Mouse (Mus musculus): ENCODE data around the gene Aff2. TPM values are rescaled to one million over a fixed set of nuclear protein-coding genes. Genes with fewer than 3 reads are reported as not detected.

Gene Aff2
- polyA plus RNA-seq, 1 experiment from 2014 or later, result 8.9 TPM

- Histone ChIP-seq H3K4me2 (ENCODE audit: low read depth, low read length) (no peak overlapping the region), H3K36me3 (replicated peaks; ENCODE audit: control insufficient read depth, insufficient read depth, low read depth, low read length) (no peaks in the 10 kb centered on the region), H3K27ac (replicated peaks; ENCODE audit: low read depth, low read length) (no peak overlapping the region), H3K27me3 (ENCODE audit: control insufficient read depth, insufficient read depth, low read length) (no peaks in the 10 kb centered on the region), H3K4me1 (ENCODE audit: control insufficient read depth, insufficient read depth, low read length) (no peaks in the 10 kb centered on the region), H3K9me3 (replicated peaks; ENCODE audit: control insufficient read depth, low read length) (no peaks in the 10 kb centered on the region), H3K4me3 (ENCODE audit: low read depth, low read length) (no peak overlapping the region), H3K9ac (replicated peaks; ENCODE audit: low read length) (no peak overlapping the region)
- 47% methylated on average over 1 of the region's 1 CpGs for WGBS
- ATAC-seq (replicated peaks; ENCODE audit: insufficient number of reproducible peaks, low FRiP score, low TSS enrichment, low read depth), result no peak
- peak; percentile 17 for DNase-seq (ENCODE audit: low spot score)
These were observed 29.6 kb downstream of the Aff2 start for GRCm38 (mm10) chrX:69389738-69390137.

GRCm38 (mm10) chrX:69415043-69415442, 54.9 kb downstream of the Aff2 start:
- 59% methylated on average over 1 of the region's 1 CpGs for WGBS
- no peak for ATAC-seq (replicated peaks; ENCODE audit: insufficient number of reproducible peaks, low FRiP score, low TSS enrichment, low read depth)
- no peak overlapping the region for H3K27ac ChIP-seq (replicated peaks; ENCODE audit: low read depth, low read length)
- no peaks in the 10 kb centered on the region for H3K9me3 ChIP-seq (replicated peaks; ENCODE audit: control insufficient read depth, low read length)
- no peaks in the 10 kb centered on the region for H3K27me3 ChIP-seq (ENCODE audit: control insufficient read depth, insufficient read depth, low read length)
- no peak overlapping the region for H3K4me3 ChIP-seq (ENCODE audit: low read depth, low read length)
- no peak overlapping the region for H3K9ac ChIP-seq (replicated peaks; ENCODE audit: low read length)
- H3K4me1 ChIP-seq (ENCODE audit: control insufficient read depth, insufficient read depth, low read length), result no peaks in the 10 kb centered on the region
- no peaks in the 10 kb centered on the region for H3K36me3 ChIP-seq (replicated peaks; ENCODE audit: control insufficient read depth, insufficient read depth, low read depth, low read length)
- H3K4me2 ChIP-seq (ENCODE audit: low read depth, low read length), result no peak overlapping the region
- DNase-seq (ENCODE audit: low spot score), result no peak

DNA sequence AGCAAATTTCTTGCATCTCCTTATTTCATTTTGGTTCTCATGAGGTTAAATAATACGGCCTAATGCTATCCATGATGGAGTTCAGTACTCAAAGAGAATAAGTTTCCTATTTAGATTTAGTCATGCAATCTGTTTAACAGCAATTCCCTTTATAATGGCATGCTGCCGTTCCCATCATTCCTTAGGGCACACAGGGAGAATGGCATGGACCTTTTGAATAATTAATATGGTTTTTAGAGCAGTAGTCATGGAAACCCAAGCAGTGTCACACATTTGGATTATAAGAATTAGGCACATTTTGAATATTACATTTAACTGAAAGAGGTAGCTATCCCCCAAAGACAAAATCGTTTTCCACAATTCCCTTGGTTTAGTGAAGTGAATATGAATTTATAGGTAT, 78.3 kb downstream of the Aff2 start:
- no peak for ATAC-seq (replicated peaks; ENCODE audit: insufficient number of reproducible peaks, low FRiP score, low TSS enrichment, low read depth)
- H3K27ac ChIP-seq (replicated peaks; ENCODE audit: low read depth, low read length), result no peak overlapping the region
- H3K4me3 ChIP-seq (ENCODE audit: low read depth, low read length), result no peak overlapping the region
- 77% methylated on average over 3 of the region's 3 CpGs for WGBS
- H3K4me1 ChIP-seq (ENCODE audit: control insufficient read depth, insufficient read depth, low read length), result no peaks in the 10 kb centered on the region
- no peaks in the 10 kb centered on the region for H3K36me3 ChIP-seq (replicated peaks; ENCODE audit: control insufficient read depth, insufficient read depth, low read depth, low read length)
- no peaks in the 10 kb centered on the region for H3K9me3 ChIP-seq (replicated peaks; ENCODE audit: control insufficient read depth, low read length)
- no peak overlapping the region for H3K4me2 ChIP-seq (ENCODE audit: low read depth, low read length)
- no peak overlapping the region for H3K9ac ChIP-seq (replicated peaks; ENCODE audit: low read length)
- no peak for DNase-seq (ENCODE audit: low spot score)
- H3K27me3 ChIP-seq (ENCODE audit: control insufficient read depth, insufficient read depth, low read length), result no peaks in the 10 kb centered on the region

DNA sequence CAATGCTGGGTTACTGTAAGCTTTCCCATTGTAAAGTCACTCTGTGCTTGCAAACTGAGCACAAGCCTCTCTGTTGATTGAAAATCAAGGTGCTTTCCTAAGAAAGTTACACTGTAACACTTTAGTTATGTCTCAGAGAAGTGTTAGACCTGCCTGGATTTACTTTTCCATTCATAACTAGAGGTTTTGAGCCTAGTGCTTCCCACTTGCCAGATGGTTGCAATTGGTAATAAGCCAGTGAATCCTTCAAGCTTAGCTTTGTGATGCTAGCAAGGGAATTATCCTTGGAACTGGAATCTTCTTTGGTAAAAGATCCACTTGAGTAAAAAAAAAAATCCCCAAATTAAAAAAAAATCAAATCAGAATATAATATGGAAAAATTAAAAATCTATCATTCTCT, 81.8 kb downstream of the Aff2 start:
- H3K9ac ChIP-seq (replicated peaks; ENCODE audit: low read length), result no peak overlapping the region
- H3K9me3 ChIP-seq (replicated peaks; ENCODE audit: control insufficient read depth, low read length), result no peaks in the 10 kb centered on the region
- H3K36me3 ChIP-seq (replicated peaks; ENCODE audit: control insufficient read depth, insufficient read depth, low read depth, low read length), result no peaks in the 10 kb centered on the region
- H3K4me3 ChIP-seq (ENCODE audit: low read depth, low read length), result no peak overlapping the region
- H3K27ac ChIP-seq (replicated peaks; ENCODE audit: low read depth, low read length), result no peak overlapping the region
- no peak overlapping the region for H3K4me2 ChIP-seq (ENCODE audit: low read depth, low read length)
- no peaks in the 10 kb centered on the region for H3K27me3 ChIP-seq (ENCODE audit: control insufficient read depth, insufficient read depth, low read length)
- H3K4me1 ChIP-seq (ENCODE audit: control insufficient read depth, insufficient read depth, low read length), result no peaks in the 10 kb centered on the region
- ATAC-seq (replicated peaks; ENCODE audit: insufficient number of reproducible peaks, low FRiP score, low TSS enrichment, low read depth) (no peak), DNase-seq (ENCODE audit: low spot score) (no peak)

DNA sequence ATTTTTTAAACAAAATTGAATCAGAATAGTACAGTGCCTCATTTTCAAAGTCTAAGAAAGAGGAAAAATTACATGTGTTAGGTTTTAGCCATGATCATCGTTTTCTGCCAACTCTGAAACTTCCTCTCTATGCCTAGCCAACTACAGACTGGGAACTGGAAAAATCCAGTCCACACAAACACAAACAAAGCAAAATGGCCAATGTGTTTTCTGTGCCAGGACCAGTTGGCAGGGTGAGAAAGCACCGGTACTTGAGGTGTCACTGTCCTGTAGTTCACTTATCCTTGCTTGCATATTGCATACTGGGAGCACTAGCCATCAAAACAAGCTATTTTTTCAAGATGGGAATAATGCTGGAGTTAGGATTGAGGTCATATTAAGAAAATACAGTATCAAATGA, 100.8 kb downstream of the Aff2 start:
- Histone ChIP-seq H3K36me3 (replicated peaks; ENCODE audit: control insufficient read depth, insufficient read depth, low read depth, low read length) (no peaks in the 10 kb centered on the region), H3K4me3 (ENCODE audit: low read depth, low read length) (no peak overlapping the region), H3K4me1 (ENCODE audit: control insufficient read depth, insufficient read depth, low read length) (no peaks in the 10 kb centered on the region), H3K27ac (replicated peaks; ENCODE audit: low read depth, low read length) (no peak overlapping the region), H3K9ac (replicated peaks; ENCODE audit: low read length) (no peak overlapping the region), H3K4me2 (ENCODE audit: low read depth, low read length) (no peak overlapping the region), H3K27me3 (ENCODE audit: control insufficient read depth, insufficient read depth, low read length) (no peaks in the 10 kb centered on the region), H3K9me3 (replicated peaks; ENCODE audit: control insufficient read depth, low read length) (no peaks in the 10 kb centered on the region)
- ATAC-seq (replicated peaks; ENCODE audit: insufficient number of reproducible peaks, low FRiP score, low TSS enrichment, low read depth), result no peak
- no peak for DNase-seq (ENCODE audit: low spot score)
- WGBS, result 84% methylated on average over 2 of the region's 2 CpGs

- ATAC-seq (replicated peaks; ENCODE audit: insufficient number of reproducible peaks, low FRiP score, low TSS enrichment, low read depth) (no peak), DNase-seq (ENCODE audit: low spot score) (no peak)
- H3K9ac ChIP-seq (replicated peaks; ENCODE audit: low read length), result no peak overlapping the region
- H3K27me3 ChIP-seq (ENCODE audit: control insufficient read depth, insufficient read depth, low read length), result no peaks in the 10 kb centered on the region
- no peak overlapping the region for H3K4me3 ChIP-seq (ENCODE audit: low read depth, low read length)
- H3K27ac ChIP-seq (replicated peaks; ENCODE audit: low read depth, low read length), result no peak overlapping the region
- WGBS, result 81% methylated on average over 3 of the region's 3 CpGs
- no peaks in the 10 kb centered on the region for H3K9me3 ChIP-seq (replicated peaks; ENCODE audit: control insufficient read depth, low read length)
- no peaks in the 10 kb centered on the region for H3K36me3 ChIP-seq (replicated peaks; ENCODE audit: control insufficient read depth, insufficient read depth, low read depth, low read length)
- H3K4me1 ChIP-seq (ENCODE audit: control insufficient read depth, insufficient read depth, low read length), result no peaks in the 10 kb centered on the region
- H3K4me2 ChIP-seq (ENCODE audit: low read depth, low read length), result no peak overlapping the region
These were observed 142.0 kb downstream of the Aff2 start for GRCm38 (mm10) chrX:69502061-69502460.

GRCm38 (mm10) chrX:69518040-69518575, 158.0 kb downstream of the Aff2 start:
- Histone ChIP-seq H3K36me3 (replicated peaks; ENCODE audit: control insufficient read depth, insufficient read depth, low read depth, low read length) (no peaks in the 10 kb centered on the region), H3K4me2 (ENCODE audit: low read depth, low read length) (no peak overlapping the region), H3K9ac (replicated peaks; ENCODE audit: low read length) (no peak overlapping the region), H3K4me3 (ENCODE audit: low read depth, low read length) (no peak overlapping the region), H3K9me3 (replicated peaks; ENCODE audit: control insufficient read depth, low read length) (no peaks in the 10 kb centered on the region), H3K27me3 (ENCODE audit: control insufficient read depth, insufficient read depth, low read length) (no peaks in the 10 kb centered on the region), H3K4me1 (ENCODE audit: control insufficient read depth, insufficient read depth, low read length) (no peaks in the 10 kb centered on the region), H3K27ac (replicated peaks; ENCODE audit: low read depth, low read length) (no peak overlapping the region)
- DNase-seq (ENCODE audit: low spot score), result no peak
- no peak for ATAC-seq (replicated peaks; ENCODE audit: insufficient number of reproducible peaks, low FRiP score, low TSS enrichment, low read depth)
- WGBS, result 65% methylated on average over 6 of the region's 6 CpGs

DNA sequence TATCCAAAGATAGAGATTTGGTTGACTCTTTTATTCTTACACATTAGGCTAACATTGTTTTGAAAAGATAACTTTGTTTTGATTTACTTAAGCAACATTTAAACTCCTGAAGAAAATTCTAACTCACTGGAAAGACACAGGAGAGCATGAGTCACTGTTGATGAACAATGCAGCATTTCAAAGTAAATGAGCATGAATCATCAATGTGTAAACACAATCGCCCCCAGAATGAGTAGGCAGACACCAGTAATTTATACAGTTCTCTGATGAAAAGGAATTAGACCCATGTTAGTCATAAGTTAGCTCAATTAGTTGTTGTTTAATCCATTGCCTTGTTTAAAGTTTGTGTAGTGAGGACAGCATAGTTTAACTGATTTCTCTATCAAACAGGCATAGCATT, 180.7 kb downstream of the Aff2 start:
- no peak overlapping the region for H3K27ac ChIP-seq (replicated peaks; ENCODE audit: low read depth, low read length)
- ATAC-seq (replicated peaks; ENCODE audit: insufficient number of reproducible peaks, low FRiP score, low TSS enrichment, low read depth), result no peak
- no peaks in the 10 kb centered on the region for H3K36me3 ChIP-seq (replicated peaks; ENCODE audit: control insufficient read depth, insufficient read depth, low read depth, low read length)
- H3K27me3 ChIP-seq (ENCODE audit: control insufficient read depth, insufficient read depth, low read length), result no peaks in the 10 kb centered on the region
- H3K9me3 ChIP-seq (replicated peaks; ENCODE audit: control insufficient read depth, low read length), result no peaks in the 10 kb centered on the region
- no peak overlapping the region for H3K9ac ChIP-seq (replicated peaks; ENCODE audit: low read length)
- H3K4me3 ChIP-seq (ENCODE audit: low read depth, low read length), result no peak overlapping the region
- H3K4me2 ChIP-seq (ENCODE audit: low read depth, low read length), result no peak overlapping the region
- WGBS, result 72% methylated on average over 1 of the region's 1 CpGs
- DNase-seq (ENCODE audit: low spot score), result no peak
- H3K4me1 ChIP-seq (ENCODE audit: control insufficient read depth, insufficient read depth, low read length), result no peaks in the 10 kb centered on the region
